Mouse (Mus musculus) heart, embryonic 16.5 days (tissue): ENCODE measurements around the gene Ctrb1. TPM values are rescaled to one million over a fixed set of nuclear protein-coding genes. Genes with fewer than 3 reads are reported as not detected.
A peak's percentile ranks its signal among the peaks of the same experiment; 100 is the strongest.

ENCODE experiments used
- ATAC-seq: fragments of 200-750 bp; cut with Nextera tagmentation; replicated peaks from 2 replicates; pipeline ENCODE4 v1.8.0; 2017; ENCODE audit warnings: moderate number of reproducible peaks; ENCODE audit not compliant: insufficient read depth, low FRiP score; ENCODE audit errors: extremely low read depth
- H3K27ac ChIP-seq: fragments of 300-500 bp; sonication (generic); 2 replicates; pipeline ENCODE4 v1.5.1; 2014; ENCODE audit warnings: mild to moderate bottlenecking, low read length, control low read depth, moderate library complexity
- H3K27me3 ChIP-seq: fragments of 300-500 bp; sonication (generic); 2 replicates; pipeline ENCODE4 v1.6.1; 2014; ENCODE audit warnings: low read length, mixed read lengths; ENCODE audit not compliant: control insufficient read depth, insufficient read depth
- H3K36me3 ChIP-seq: fragments of 300-500 bp; sonication (generic); 2 replicates; pipeline ENCODE4 v1.6.1; 2014; ENCODE audit not compliant: control insufficient read depth, insufficient read depth
- H3K4me1 ChIP-seq: fragments of 300-500 bp; sonication (generic); 2 replicates; pipeline ENCODE4 v1.6.1; 2014; ENCODE audit warnings: low read length, mixed read lengths; ENCODE audit not compliant: control insufficient read depth, insufficient read depth
- H3K4me2 ChIP-seq: fragments of 300-500 bp; sonication (generic); 2 replicates; pipeline ENCODE4 v1.6.1; 2014; ENCODE audit warnings: low read depth, mild to moderate bottlenecking, control low read depth, low read length
- H3K4me3 ChIP-seq: fragments of 300-500 bp; sonication (generic); 2 replicates; pipeline ENCODE4 v1.5.1; 2014; ENCODE audit warnings: mild to moderate bottlenecking, control low read depth, low read length
- H3K9ac ChIP-seq: fragments of 300-500 bp; sonication (generic); 2 replicates; pipeline ENCODE4 v1.6.1; 2014; ENCODE audit warnings: low read length, control low read depth
- H3K9me3 ChIP-seq: fragments of 300-500 bp; sonication (generic); replicated peaks from 2 replicates; pipeline ENCODE4 v1.6.1; 2016; ENCODE audit warnings: low read length; ENCODE audit not compliant: control insufficient read depth
- WGBS: fragments of 180-500 bp; shearing (Covaris S2); extraction: QIAGEN DNeasy Blood & Tissue Kit; methylation state at CpG from one replicate; pipeline ENCODE4 v1.1.7; 2014; 5-methylcytosine and 5-hydroxymethylcytosine counted together
- polyA plus RNA-seq: library from polyadenylated mRNA; unstranded; fragments of >200 nt; fragmentation: Nextera tagmentation; extraction: Ambion mirVana; gene quantifications from 2 replicates; pipeline ENCODE4 v1.2.1, GENCODE M21; 2015

The Ctrb1 gene
- polyA plus RNA-seq: 0.17 and 2.1 TPM in 2 replicates

DNA sequence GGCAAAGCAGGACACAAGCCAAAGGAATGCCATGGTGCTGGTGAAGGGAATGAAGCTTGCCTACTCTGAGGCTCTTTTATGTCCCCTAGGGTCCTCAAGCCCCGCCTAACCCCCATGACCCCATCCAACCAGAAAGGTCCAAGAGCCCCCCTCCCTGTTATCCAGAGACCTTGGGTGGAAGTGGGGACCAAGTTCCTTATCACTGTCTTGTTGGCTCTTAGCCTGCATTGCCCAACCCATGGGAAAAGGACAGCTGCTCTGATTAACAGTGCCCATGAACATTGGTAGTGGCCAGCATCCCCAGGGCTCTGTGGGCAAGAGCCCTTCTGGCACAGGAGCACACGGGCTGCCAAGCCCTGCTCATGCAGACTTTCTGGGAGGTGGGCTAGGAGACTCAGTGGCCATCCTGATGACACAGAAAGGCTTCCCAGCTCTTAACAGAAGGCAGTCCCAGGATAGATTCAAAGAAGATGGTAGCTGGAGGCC lies at the start of gene Ctrb1:
Ctrb1 (minus strand) TSS at position 51 of the 486 bp plus-strand sequence.
- H3K27me3 ChIP-seq: no peaks in the 10 kb centered on the region
- H3K4me3 ChIP-seq: no peak within 1 kb of the TSS
- H3K4me1 ChIP-seq: no peaks in the 10 kb centered on the region; the same call in 1 of the 2 replicates
- no peak for ATAC-seq
- H3K27ac ChIP-seq: no peak within 1 kb of the TSS
- H3K36me3 ChIP-seq: no peaks in the 10 kb centered on the region
- H3K9ac ChIP-seq: no peak within 1 kb of the TSS
- no peaks in the 10 kb centered on the region for H3K9me3 ChIP-seq
- no peak within 1 kb of the TSS for H3K4me2 ChIP-seq
- whole genome bisulfite sequencing: 68% methylated on average over 2 of the region's 2 CpGs

DNA sequence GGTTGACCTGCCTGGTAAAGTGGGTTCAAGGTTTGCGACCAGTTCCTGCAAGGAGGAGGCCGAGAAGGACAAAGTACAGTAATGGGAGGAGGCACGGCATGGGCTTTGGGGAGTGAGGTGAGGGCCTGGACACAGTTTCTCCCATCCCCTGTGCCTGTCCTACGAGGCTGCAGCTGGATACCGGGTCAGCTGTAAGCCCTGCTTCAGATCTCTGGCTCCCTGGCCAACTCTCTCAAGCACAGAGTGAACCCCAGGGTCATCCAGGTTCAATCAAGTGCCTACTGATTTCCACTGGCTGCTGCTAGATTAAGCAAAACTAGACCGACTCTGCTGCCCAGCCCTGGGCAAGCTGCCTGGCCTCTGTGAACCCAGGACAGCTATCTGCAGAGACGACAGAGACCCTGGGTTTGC lies 49.5 kb upstream of the Ctrb1 start:
- no peaks in the 10 kb centered on the region for H3K36me3 ChIP-seq
- H3K9me3 ChIP-seq: no peaks in the 10 kb centered on the region
- H3K27ac ChIP-seq: peak overlapping the region; percentile 32; the same call in 1 of the 2 replicates
- no peak overlapping the region for H3K4me3 ChIP-seq
- no peak overlapping the region; the same call in 1 of the 2 replicates for H3K4me2 ChIP-seq
- ATAC-seq: no peak
- H3K27me3 ChIP-seq: no peaks in the 10 kb centered on the region
- peak overlapping the region; percentile 1; the same call in 1 of the 2 replicates for H3K9ac ChIP-seq
- 56% methylated on average over 7 of the region's 7 CpGs for WGBS
- H3K4me1 ChIP-seq: peaks cover 72% of the 10 kb centered on the region

DNA sequence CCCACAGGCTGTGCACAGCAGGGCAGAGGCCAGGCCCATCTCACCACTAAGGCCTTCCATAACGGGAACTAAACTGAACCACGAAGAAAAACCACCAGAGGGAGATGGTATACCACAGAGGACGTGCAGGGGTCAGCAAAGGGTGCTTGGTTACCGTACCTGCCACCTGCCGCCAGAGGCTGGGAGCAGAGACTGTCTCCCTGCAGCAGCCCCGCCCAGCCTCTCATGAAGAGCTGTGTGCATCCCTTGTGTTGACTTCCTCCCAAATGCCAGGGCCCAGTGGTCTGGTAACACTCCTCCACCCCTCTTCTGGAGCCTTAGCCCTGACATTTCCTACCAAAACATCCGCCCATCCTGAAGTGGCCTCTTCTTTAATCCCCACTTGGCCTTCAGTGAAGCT lies 48.8 kb upstream of the Ctrb1 start:
- Histone ChIP-seq H3K36me3 (no peaks in the 10 kb centered on the region), H3K4me1 (peaks cover 77% of the 10 kb centered on the region), H3K9ac (peak overlapping the region; percentile 35; the same call in 1 of the 2 replicates), H3K4me3 (no peak overlapping the region), H3K27ac (0 out of 2 replicates have a peak overlapping the region, but pooled peaks have one; percentile 30), H3K9me3 (no peaks in the 10 kb centered on the region), H3K4me2 (no peak overlapping the region), H3K27me3 (no peaks in the 10 kb centered on the region)
- WGBS: 68% methylated on average over 7 of the region's 7 CpGs
- ATAC-seq: no peak

DNA sequence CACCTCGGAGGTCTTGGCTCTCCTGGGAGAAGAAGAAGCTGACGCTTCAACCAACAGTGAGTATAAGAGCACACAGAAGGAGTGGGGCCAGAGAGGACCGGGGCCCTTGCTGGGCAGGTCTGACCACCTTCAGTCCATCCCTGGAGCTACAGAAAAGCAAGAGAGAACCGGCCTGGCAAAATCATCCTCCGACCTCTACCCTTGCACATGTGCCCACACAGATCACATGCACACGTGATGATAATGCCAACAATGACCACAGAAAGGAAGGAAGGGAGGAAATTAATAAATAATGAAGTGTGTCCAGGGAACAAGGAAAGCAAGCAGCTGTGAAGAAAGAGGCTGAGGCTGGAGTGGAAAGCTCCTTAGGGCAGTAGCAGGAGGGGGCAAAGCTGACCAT lies 48.1 kb upstream of the Ctrb1 start:
- Histone ChIP-seq H3K4me2 (no peak overlapping the region), H3K9me3 (no peaks in the 10 kb centered on the region), H3K27me3 (no peaks in the 10 kb centered on the region), H3K36me3 (no peaks in the 10 kb centered on the region), H3K9ac (no peak overlapping the region), H3K4me3 (no peak overlapping the region), H3K4me1 (peaks cover 77% of the 10 kb centered on the region), H3K27ac (no peak overlapping the region)
- WGBS: 57% methylated on average over 6 of the region's 6 CpGs
- no peak for ATAC-seq

DNA sequence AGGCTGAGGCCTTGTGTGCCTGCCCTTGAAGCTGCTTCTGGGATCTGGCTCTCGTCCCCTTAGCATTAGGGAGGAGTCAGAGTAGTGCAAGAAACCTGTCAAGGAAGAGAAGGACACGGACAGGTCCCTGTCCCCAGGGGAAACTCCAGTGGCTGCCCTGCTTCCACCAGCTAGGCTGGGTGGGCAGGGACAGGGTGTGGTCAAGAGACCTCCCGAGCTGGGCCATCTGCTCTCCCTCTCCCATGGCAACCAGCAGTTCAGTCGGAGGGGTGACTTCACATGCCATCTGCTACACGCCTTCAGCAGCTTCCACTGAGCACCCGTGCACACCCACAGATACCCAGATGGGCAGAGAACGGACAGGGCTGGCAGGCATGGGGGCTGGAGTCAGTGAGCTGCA lies 45.5 kb upstream of the Ctrb1 start:
- Histone ChIP-seq H3K36me3 (no peaks in the 10 kb centered on the region), H3K4me3 (no peak overlapping the region), H3K27me3 (no peaks in the 10 kb centered on the region), H3K9me3 (no peaks in the 10 kb centered on the region), H3K9ac (peak overlapping the region; percentile 10; the same call in 1 of the 2 replicates), H3K4me1 (peaks cover 78% of the 10 kb centered on the region), H3K27ac (peak overlapping the region; percentile 89), H3K4me2 (no peak overlapping the region)
- no peak for ATAC-seq
- WGBS: 37% methylated on average over 7 of the region's 7 CpGs

DNA sequence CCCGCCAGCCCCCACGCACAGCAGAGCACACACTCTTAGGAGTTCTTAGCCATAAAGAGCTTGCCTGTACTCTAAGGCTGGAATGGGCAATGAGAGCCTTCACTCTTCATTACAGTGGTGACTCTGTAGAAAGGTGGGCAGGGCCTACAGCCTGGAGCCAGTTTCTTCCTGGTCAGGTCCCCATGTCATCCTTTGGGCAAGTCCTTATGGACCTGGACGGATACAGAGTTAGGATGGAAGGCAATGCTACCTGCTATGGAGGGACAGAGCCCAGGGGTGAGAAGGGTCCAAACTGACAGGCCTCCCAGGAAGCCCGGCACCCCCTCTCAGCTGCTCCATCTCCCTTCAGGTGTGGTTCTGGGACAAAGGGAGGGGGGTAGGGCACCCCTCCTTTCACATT lies 45.0 kb upstream of the Ctrb1 start:
- H3K9me3 ChIP-seq: no peaks in the 10 kb centered on the region
- no peaks in the 10 kb centered on the region for H3K36me3 ChIP-seq
- H3K27ac ChIP-seq: peak overlapping the region; percentile 89
- peak overlapping the region; percentile 35; the same call in 1 of the 2 replicates for H3K9ac ChIP-seq
- no peak for ATAC-seq
- no peaks in the 10 kb centered on the region for H3K27me3 ChIP-seq
- H3K4me3 ChIP-seq: no peak overlapping the region
- peak overlapping the region; percentile 10; the same call in 1 of the 2 replicates for H3K4me2 ChIP-seq
- H3K4me1 ChIP-seq: peaks cover 78% of the 10 kb centered on the region
- WGBS: 60% methylated on average over 4 of the region's 4 CpGs

DNA sequence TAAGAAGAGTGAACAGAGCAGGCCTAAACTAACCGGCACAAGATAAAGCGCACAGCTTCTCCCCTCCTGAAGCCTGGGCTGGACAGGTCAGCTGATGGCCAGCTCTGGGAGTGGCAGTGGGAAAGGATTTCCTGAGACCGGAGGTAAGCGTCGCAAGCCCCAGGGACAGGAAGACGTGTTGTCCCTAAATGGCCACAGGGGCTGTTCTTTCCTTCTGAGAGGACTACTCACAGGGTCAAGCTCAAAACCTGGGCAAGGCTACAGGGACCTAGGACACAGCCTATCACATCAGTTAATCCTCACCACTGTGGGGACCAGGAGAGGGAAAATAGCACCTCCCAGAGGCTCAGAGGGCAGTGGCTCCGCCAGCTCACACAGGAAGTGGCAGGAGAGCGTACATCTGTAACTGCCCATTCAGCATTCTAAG lies 44.5 kb upstream of the Ctrb1 start:
- H3K9ac ChIP-seq: peak overlapping the region; percentile 47

DNA sequence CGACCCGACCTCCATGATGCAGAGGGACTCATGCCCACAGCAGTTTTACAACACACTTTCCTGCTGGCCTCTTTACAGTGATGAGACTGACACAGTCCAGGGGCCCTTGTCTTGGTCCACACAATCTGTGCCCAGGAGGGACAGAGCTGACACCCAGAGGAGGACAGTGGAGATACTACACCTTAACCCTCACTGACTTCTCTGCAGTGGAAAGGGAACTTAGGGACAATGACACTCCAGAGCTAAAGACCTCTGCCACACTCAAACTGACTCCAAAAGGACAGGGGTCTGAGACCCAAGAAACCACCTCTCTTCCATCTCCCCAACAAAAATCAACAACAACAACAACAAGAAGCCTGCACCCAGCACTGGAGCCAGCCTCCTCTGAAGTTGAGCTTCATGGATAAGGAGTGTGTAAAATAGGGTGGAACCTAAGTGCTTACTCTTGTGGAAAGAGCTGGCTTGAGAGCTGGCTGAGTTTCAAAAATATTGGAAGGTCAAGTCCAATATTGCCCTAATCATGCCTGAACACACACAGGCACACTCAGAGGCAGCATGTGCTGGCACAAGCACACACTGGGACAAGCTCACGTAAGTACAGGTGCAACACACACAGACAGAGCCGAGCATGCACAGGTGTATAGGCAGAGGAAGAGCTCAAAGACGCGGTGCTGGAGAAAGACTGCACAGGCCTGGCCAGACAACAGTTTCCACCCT lies 43.6 kb upstream of the Ctrb1 start:
- H3K27me3 ChIP-seq: no peaks in the 10 kb centered on the region
- H3K4me1 ChIP-seq: peaks cover 78% of the 10 kb centered on the region
- no peaks in the 10 kb centered on the region for H3K36me3 ChIP-seq
- H3K4me3 ChIP-seq: no peak overlapping the region
- peak overlapping the region; percentile 46; the same call in 1 of the 2 replicates for H3K4me2 ChIP-seq
- WGBS: 47% methylated on average over 6 of the region's 6 CpGs
- no peak for ATAC-seq
- H3K9me3 ChIP-seq: no peaks in the 10 kb centered on the region
- peak overlapping the region; percentile 89 for H3K27ac ChIP-seq
- peak overlapping the region; percentile 47 for H3K9ac ChIP-seq

More for the DNA sequence above, 44.5 kb upstream of the Ctrb1 start:
- no peak overlapping the region for H3K4me3 ChIP-seq
- no peaks in the 10 kb centered on the region for H3K27me3 ChIP-seq
- no peak for ATAC-seq
- H3K4me1 ChIP-seq: peaks cover 78% of the 10 kb centered on the region
- WGBS: 41% methylated on average over 8 of the region's 8 CpGs
- H3K4me2 ChIP-seq: peak overlapping the region; percentile 46
- no peaks in the 10 kb centered on the region for H3K9me3 ChIP-seq
- peak overlapping the region; percentile 89 for H3K27ac ChIP-seq
- H3K36me3 ChIP-seq: no peaks in the 10 kb centered on the region

DNA sequence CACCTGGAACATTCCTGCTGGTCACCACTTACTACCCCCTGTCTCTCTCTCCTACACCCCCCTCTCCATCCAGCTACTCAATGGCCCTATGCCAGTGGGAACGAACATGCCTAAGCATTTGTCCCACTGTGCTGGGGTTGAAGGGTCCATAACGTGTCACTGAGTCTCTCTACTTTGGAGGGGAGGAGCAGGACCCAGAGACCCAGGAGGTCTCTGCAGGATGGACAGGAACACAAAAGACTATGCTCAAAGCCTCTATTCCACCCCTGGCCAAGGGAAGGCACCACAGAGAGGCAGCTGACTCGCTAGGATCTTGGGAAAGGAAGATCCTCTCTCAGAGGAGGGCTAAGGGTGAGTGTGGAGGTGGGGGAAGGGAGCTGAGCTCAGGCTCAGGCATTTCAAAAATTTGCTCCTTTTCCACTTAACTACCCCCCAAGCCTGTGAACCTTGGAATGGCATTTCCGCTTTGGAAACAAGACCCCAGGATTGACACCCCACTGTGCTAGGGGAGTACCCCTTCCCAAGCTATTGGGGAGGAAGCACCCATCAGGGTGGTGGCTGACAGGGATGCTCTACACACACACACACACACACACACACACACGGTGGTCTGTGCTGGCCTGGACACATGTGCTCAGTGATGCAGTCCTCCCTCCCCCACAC lies 42.9 kb upstream of the Ctrb1 start:
- Histone ChIP-seq H3K4me3 (no peak overlapping the region), H3K9ac (peak overlapping the region; percentile 65), H3K9me3 (no peaks in the 10 kb centered on the region), H3K27ac (peak overlapping the region; percentile 89), H3K27me3 (no peaks in the 10 kb centered on the region), H3K36me3 (no peaks in the 10 kb centered on the region), H3K4me2 (peak overlapping the region; percentile 91; the same call in 1 of the 2 replicates), H3K4me1 (peaks cover 78% of the 10 kb centered on the region)
- WGBS: 14% methylated on average over 5 of the region's 5 CpGs
- no peak for ATAC-seq
